Mouse (Mus musculus): Measurements from ENCODE around the gene Nxnl1. TPM values are rescaled to one million over a fixed set of nuclear protein-coding genes. Genes with fewer than 3 reads are reported as not detected.

Gene Nxnl1
- not detected for polyA plus RNA-seq (2014; fragmentation: Illumina TruSeq; extraction: RNeasy Lipid Tissue Mini Kit (QIAGEN cat#74804); ENCODE audit: low read depth, low replicate concordance)

GRCm38 (mm10) chr8:71566501-71566900 lies at the start of gene Nxnl1:
TSS of gene Nxnl1 (minus strand) at chr8:71566601.

GRCm38 (mm10) chr8:71610822-71611651 lies 44.6 kb upstream of the Nxnl1 start, which contains the start of gene Colgalt1:
TSS of gene Colgalt1 (plus strand) at chr8:71610998.

GRCm38 (mm10) chr8:71597451-71597850 lies 31.1 kb upstream of the Nxnl1 start, which contains the start of gene Fam129c:
TSS of gene Fam129c (plus strand) at chr8:71597648.

GRCm38 (mm10) chr8:71591471-71592373 lies 25.3 kb upstream of the Nxnl1 start, which contains the start of gene Pgls:
TSS of gene Pgls (plus strand) at chr8:71592176.

GRCm38 (mm10) chr8:71568387-71568937 lies 2.1 kb upstream of the Nxnl1 start, which contains the start of gene Slc27a1:
TSS of gene Slc27a1 (plus strand) at chr8:71568882.

GRCm38 (mm10) chr8:71558071-71558957 lies 8.1 kb downstream of the Nxnl1 start, which contains the start of gene Tmem221:
TSS of gene Tmem221 (minus strand) at chr8:71558871.

GRCm38 (mm10) chr8:71542632-71543343 lies 23.6 kb downstream of the Nxnl1 start, which contains the start of gene Mvb12a:
TSS of gene Mvb12a (plus strand) at chr8:71542922.

GRCm38 (mm10) chr8:71537028-71537867 lies 29.2 kb downstream of the Nxnl1 start, which contains the start of gene Bst2:
TSS of gene Bst2 (minus strand) at chr8:71537456.

GRCm38 (mm10) chr8:71525226-71526050 lies 41.0 kb downstream of the Nxnl1 start, which contains the start of gene Ccdc194:
TSS of gene Ccdc194 (minus strand) at chr8:71525711.

GRCm38 (mm10) chr8:71511644-71512043 lies 54.8 kb downstream of the Nxnl1 start, which contains the start of gene Plvap:
TSS of gene Plvap (minus strand) at chr8:71511752.

Other genes starting within 250 kb of the Nxnl1 start
- 5.1 TPM for gene Use1, start 199.8 kb downstream of the Nxnl1 start, polyA plus RNA-seq (2014; fragmentation: Illumina TruSeq; extraction: RNeasy Lipid Tissue Mini Kit (QIAGEN cat#74804); ENCODE audit: low read depth, low replicate concordance)
- 1.1 TPM for gene Ocel1, start 195.3 kb downstream of the Nxnl1 start, polyA plus RNA-seq (2014; fragmentation: Illumina TruSeq; extraction: RNeasy Lipid Tissue Mini Kit (QIAGEN cat#74804); ENCODE audit: low read depth, low replicate concordance)
- gene Nr2f6, start 184.6 kb downstream of the Nxnl1 start, polyA plus RNA-seq (2014; fragmentation: Illumina TruSeq; extraction: RNeasy Lipid Tissue Mini Kit (QIAGEN cat#74804); ENCODE audit: low read depth, low replicate concordance) = 9.2 TPM
- 1.0 TPM for gene Ushbp1, start 170.8 kb downstream of the Nxnl1 start, polyA plus RNA-seq (2014; fragmentation: Illumina TruSeq; extraction: RNeasy Lipid Tissue Mini Kit (QIAGEN cat#74804); ENCODE audit: low read depth, low replicate concordance)
- 20.7 TPM for gene Babam1, start 169.7 kb downstream of the Nxnl1 start, polyA plus RNA-seq (2014; fragmentation: Illumina TruSeq; extraction: RNeasy Lipid Tissue Mini Kit (QIAGEN cat#74804); ENCODE audit: low read depth, low replicate concordance)
- gene Ankle1, start 160.6 kb downstream of the Nxnl1 start, polyA plus RNA-seq (2014; fragmentation: Illumina TruSeq; extraction: RNeasy Lipid Tissue Mini Kit (QIAGEN cat#74804); ENCODE audit: low read depth, low replicate concordance) = not detected
- gene Abhd8, start 102.9 kb downstream of the Nxnl1 start, polyA plus RNA-seq (2014; fragmentation: Illumina TruSeq; extraction: RNeasy Lipid Tissue Mini Kit (QIAGEN cat#74804); ENCODE audit: low read depth, low replicate concordance) = not detected
- gene Mrpl34, start 101.6 kb downstream of the Nxnl1 start, polyA plus RNA-seq (2014; fragmentation: Illumina TruSeq; extraction: RNeasy Lipid Tissue Mini Kit (QIAGEN cat#74804); ENCODE audit: low read depth, low replicate concordance) = 5.9 TPM
- 1.1 TPM for gene Dda1, start 97.4 kb downstream of the Nxnl1 start, polyA plus RNA-seq (2014; fragmentation: Illumina TruSeq; extraction: RNeasy Lipid Tissue Mini Kit (QIAGEN cat#74804); ENCODE audit: low read depth, low replicate concordance)
- 0.45 TPM for gene Ano8, start 80.6 kb downstream of the Nxnl1 start, polyA plus RNA-seq (2014; fragmentation: Illumina TruSeq; extraction: RNeasy Lipid Tissue Mini Kit (QIAGEN cat#74804); ENCODE audit: low read depth, low replicate concordance)
- 0.64 TPM for gene Gtpbp3, start 78.5 kb downstream of the Nxnl1 start, polyA plus RNA-seq (2014; fragmentation: Illumina TruSeq; extraction: RNeasy Lipid Tissue Mini Kit (QIAGEN cat#74804); ENCODE audit: low read depth, low replicate concordance)
- gene Plvap, start 54.8 kb downstream of the Nxnl1 start, polyA plus RNA-seq (2014; fragmentation: Illumina TruSeq; extraction: RNeasy Lipid Tissue Mini Kit (QIAGEN cat#74804); ENCODE audit: low read depth, low replicate concordance) = 3.6 TPM
- not detected for gene Ccdc194, start 40.9 kb downstream of the Nxnl1 start, polyA plus RNA-seq (2014; fragmentation: Illumina TruSeq; extraction: RNeasy Lipid Tissue Mini Kit (QIAGEN cat#74804); ENCODE audit: low read depth, low replicate concordance)
- 29.0 TPM for gene Bst2, start 29.1 kb downstream of the Nxnl1 start, polyA plus RNA-seq (2014; fragmentation: Illumina TruSeq; extraction: RNeasy Lipid Tissue Mini Kit (QIAGEN cat#74804); ENCODE audit: low read depth, low replicate concordance)
- 3.5 TPM for gene Mvb12a, start 23.7 kb downstream of the Nxnl1 start, polyA plus RNA-seq (2014; fragmentation: Illumina TruSeq; extraction: RNeasy Lipid Tissue Mini Kit (QIAGEN cat#74804); ENCODE audit: low read depth, low replicate concordance)
- not detected for gene Tmem221, start 7.7 kb downstream of the Nxnl1 start, polyA plus RNA-seq (2014; fragmentation: Illumina TruSeq; extraction: RNeasy Lipid Tissue Mini Kit (QIAGEN cat#74804); ENCODE audit: low read depth, low replicate concordance)
- gene Slc27a1, start 2.3 kb upstream of the Nxnl1 start, polyA plus RNA-seq (2014; fragmentation: Illumina TruSeq; extraction: RNeasy Lipid Tissue Mini Kit (QIAGEN cat#74804); ENCODE audit: low read depth, low replicate concordance) = 0.90 TPM
- gene Pgls, start 25.6 kb upstream of the Nxnl1 start, polyA plus RNA-seq (2014; fragmentation: Illumina TruSeq; extraction: RNeasy Lipid Tissue Mini Kit (QIAGEN cat#74804); ENCODE audit: low read depth, low replicate concordance) = 0.69 TPM
- gene Fam129c, start 31.0 kb upstream of the Nxnl1 start, polyA plus RNA-seq (2014; fragmentation: Illumina TruSeq; extraction: RNeasy Lipid Tissue Mini Kit (QIAGEN cat#74804); ENCODE audit: low read depth, low replicate concordance) = not detected
- 29.0 TPM for gene Colgalt1, start 44.4 kb upstream of the Nxnl1 start, polyA plus RNA-seq (2014; fragmentation: Illumina TruSeq; extraction: RNeasy Lipid Tissue Mini Kit (QIAGEN cat#74804); ENCODE audit: low read depth, low replicate concordance)
- gene Unc13a, start 105.2 kb upstream of the Nxnl1 start, polyA plus RNA-seq (2014; fragmentation: Illumina TruSeq; extraction: RNeasy Lipid Tissue Mini Kit (QIAGEN cat#74804); ENCODE audit: low read depth, low replicate concordance) = not detected
- 0.11 TPM for gene Jak3, start 109.7 kb upstream of the Nxnl1 start, polyA plus RNA-seq (2014; fragmentation: Illumina TruSeq; extraction: RNeasy Lipid Tissue Mini Kit (QIAGEN cat#74804); ENCODE audit: low read depth, low replicate concordance)
- not detected for gene Insl3, start 122.6 kb upstream of the Nxnl1 start, polyA plus RNA-seq (2014; fragmentation: Illumina TruSeq; extraction: RNeasy Lipid Tissue Mini Kit (QIAGEN cat#74804); ENCODE audit: low read depth, low replicate concordance)
- 2.3 TPM for gene B3gnt3, start 135.2 kb upstream of the Nxnl1 start, polyA plus RNA-seq (2014; fragmentation: Illumina TruSeq; extraction: RNeasy Lipid Tissue Mini Kit (QIAGEN cat#74804); ENCODE audit: low read depth, low replicate concordance)
- gene Fcho1, start 159.1 kb upstream of the Nxnl1 start, polyA plus RNA-seq (2014; fragmentation: Illumina TruSeq; extraction: RNeasy Lipid Tissue Mini Kit (QIAGEN cat#74804); ENCODE audit: low read depth, low replicate concordance) = not detected